Mouse (Mus musculus) embryonic facial prominence, embryonic 10.5 days (tissue): Measurements from ENCODE around the gene Slc2a3. TPM values are rescaled to one million over a fixed set of nuclear protein-coding genes. Genes with fewer than 3 reads are reported as not detected.

Experiments used
- DNase-seq: peaks from one replicate; pipeline ENCODE4 v3.0.0-alpha.2; 2017; ENCODE audit warnings: low spot score
- H3K27ac ChIP-seq: fragments of 300-500 bp; sonication (generic); replicated peaks from 2 replicates; pipeline ENCODE4 v1.5.1; 2016; ENCODE audit warnings: mild to moderate bottlenecking
- H3K27me3 ChIP-seq: fragments of 300-500 bp; sonication (generic); replicated peaks from 2 replicates; pipeline ENCODE4 v1.6.1; 2016; ENCODE audit warnings: low read depth, mild to moderate bottlenecking; ENCODE audit not compliant: poor library complexity, severe bottlenecking
- H3K36me3 ChIP-seq: fragments of 300-500 bp; sonication (generic); replicated peaks from 2 replicates; pipeline ENCODE4 v1.6.1; 2016; ENCODE audit warnings: mild to moderate bottlenecking, moderate library complexity
- H3K4me1 ChIP-seq: fragments of 300-500 bp; sonication (generic); 2 replicates; pipeline ENCODE4 v1.6.1; 2016
- H3K4me3 ChIP-seq: fragments of 300-500 bp; sonication (generic); 2 replicates; pipeline ENCODE4 v1.5.1; 2016; ENCODE audit warnings: mild to moderate bottlenecking, moderate library complexity
- H3K9me3 ChIP-seq: fragments of 300-500 bp; sonication (generic); 2 replicates; pipeline ENCODE4 v1.6.1; 2016; ENCODE audit warnings: mild to moderate bottlenecking
- WGBS: fragments of 180-500 bp; shearing (Covaris S2); methylation state at CpG from one replicate; pipeline ENCODE4 v1.1.7; 2016; 5-methylcytosine and 5-hydroxymethylcytosine counted together
- polyA plus RNA-seq: library from polyadenylated mRNA; unstranded; fragments of >200 nt; fragmentation: Nextera tagmentation; extraction: Ambion mirVana; gene quantifications from 2 replicates; pipeline ENCODE4 v1.2.1, GENCODE M21; 2016

Gene Slc2a3
- polyA plus RNA-seq: 55.4 and 68.4 TPM in 2 replicates

DNA sequence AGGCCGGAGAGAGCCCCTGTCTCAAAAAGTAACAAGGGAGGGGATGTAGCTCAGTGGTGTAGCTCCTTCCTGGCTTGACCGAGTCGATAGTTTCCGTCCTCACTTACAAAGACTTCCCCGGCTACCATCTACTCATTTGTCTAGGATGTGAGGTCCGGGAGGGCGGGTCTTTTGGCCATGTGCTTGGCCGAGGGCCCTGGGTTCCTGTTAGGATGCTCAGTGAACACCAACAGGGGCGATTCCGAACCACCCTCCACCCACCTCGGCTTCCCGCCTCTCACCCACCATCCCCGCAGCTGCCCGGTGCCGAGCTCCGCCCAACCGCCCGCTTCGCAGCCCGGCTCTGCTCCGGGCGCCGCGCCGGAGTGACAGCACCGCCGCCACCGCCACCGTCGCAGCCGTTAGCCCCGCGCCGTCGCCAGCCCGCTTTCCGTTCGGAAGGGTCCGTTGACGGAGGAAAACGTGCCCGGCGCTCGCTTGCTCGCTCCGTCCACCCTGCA, at the start of gene Slc2a3:
TSS of gene Slc2a3 (minus strand) at position 340 of the 500 bp plus-strand sequence.
- peaks cover 14% of the 10 kb centered on the region for H3K4me1 ChIP-seq
- DNase-seq: no peak
- peak within 1 kb of the TSS; percentile 69 for H3K4me3 ChIP-seq
- peak within 1 kb of the TSS; percentile 86 for H3K27ac ChIP-seq
- no peaks in the 10 kb centered on the region for H3K9me3 ChIP-seq
- no peaks in the 10 kb centered on the region for H3K36me3 ChIP-seq
- under 1% methylated on average over 46 of the region's 46 CpGs for WGBS
- H3K27me3 ChIP-seq: peaks cover 35% of the 10 kb centered on the region

DNA sequence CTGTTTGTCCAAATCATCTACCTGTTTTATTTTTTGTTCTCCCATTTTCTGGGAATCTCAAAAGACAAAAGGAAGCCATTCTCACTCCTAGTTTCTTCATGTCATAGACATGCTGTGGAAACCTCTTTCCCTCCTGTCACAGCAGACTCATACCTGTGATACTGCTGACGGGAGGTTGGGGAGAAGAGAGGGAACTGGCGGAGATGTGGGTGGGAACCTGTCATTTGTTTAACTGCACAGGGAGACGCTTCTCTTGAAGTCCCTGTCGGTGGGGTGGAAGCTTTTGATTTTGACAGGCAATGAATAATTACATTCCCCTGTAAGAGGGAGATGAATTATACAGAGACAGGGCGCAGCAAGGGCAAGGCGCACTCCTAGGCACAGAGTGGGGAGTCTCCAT, 42.3 kb upstream of the Slc2a3 start:
- H3K4me1 ChIP-seq: no peaks in the 10 kb centered on the region
- H3K4me3 ChIP-seq: no peak overlapping the region
- 92% methylated on average over 6 of the region's 6 CpGs for WGBS
- H3K36me3 ChIP-seq: peaks cover 58% of the 10 kb centered on the region
- no peaks in the 10 kb centered on the region for H3K9me3 ChIP-seq
- H3K27me3 ChIP-seq: no peaks in the 10 kb centered on the region
- H3K27ac ChIP-seq: no peak overlapping the region
- no peak for DNase-seq

DNA sequence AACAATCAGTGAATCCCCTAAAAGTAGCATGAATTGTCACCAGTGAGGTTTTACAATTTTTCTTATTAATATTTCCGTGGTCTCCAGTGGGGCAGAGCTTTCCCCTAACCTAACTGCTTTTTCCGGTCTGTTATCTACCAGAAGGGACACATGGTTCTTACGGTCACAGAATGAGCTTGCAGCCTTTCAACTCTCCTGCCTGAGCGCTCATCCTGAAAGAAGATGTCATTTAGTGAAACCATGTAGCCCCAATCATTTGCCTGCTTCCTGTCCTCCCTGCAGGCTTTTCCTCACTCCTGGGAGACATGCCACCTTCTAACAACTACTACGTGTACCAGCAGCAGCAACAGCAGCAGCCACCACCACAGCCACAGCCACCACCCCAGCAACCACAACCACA, 36.1 kb upstream of the Slc2a3 start:
- H3K36me3 ChIP-seq: peaks cover 90% of the 10 kb centered on the region
- no peaks in the 10 kb centered on the region for H3K4me1 ChIP-seq
- WGBS: 93% methylated on average over 5 of the region's 5 CpGs
- DNase-seq: no peak
- H3K4me3 ChIP-seq: no peak overlapping the region
- no peaks in the 10 kb centered on the region for H3K9me3 ChIP-seq
- no peak overlapping the region for H3K27ac ChIP-seq
- no peaks in the 10 kb centered on the region for H3K27me3 ChIP-seq

DNA sequence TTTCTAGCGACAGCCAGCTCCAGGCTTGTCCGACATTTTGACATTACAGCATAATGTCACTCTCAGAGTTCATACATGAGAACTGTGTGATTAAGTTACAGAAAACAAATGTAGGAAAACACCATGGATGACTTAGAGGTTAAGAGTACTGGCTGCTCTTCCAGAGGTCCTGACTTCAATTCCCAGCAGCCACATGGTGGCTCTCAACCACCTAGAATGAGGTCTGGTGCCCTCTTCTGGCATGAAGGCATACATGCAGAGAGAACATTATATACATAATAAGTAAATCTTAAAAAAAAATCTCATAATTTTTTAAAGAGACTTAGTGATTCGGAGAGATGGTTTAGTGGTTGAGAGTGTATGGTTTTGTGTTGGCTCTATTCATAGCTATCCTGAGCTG, 35.5 kb upstream of the Slc2a3 start:
- Histone ChIP-seq H3K9me3 (no peaks in the 10 kb centered on the region), H3K27ac (no peak overlapping the region), H3K4me3 (no peak overlapping the region), H3K4me1 (no peaks in the 10 kb centered on the region), H3K36me3 (peaks cover 90% of the 10 kb centered on the region), H3K27me3 (no peaks in the 10 kb centered on the region)
- WGBS: 97% methylated on average over 3 of the region's 3 CpGs
- no peak for DNase-seq

DNA sequence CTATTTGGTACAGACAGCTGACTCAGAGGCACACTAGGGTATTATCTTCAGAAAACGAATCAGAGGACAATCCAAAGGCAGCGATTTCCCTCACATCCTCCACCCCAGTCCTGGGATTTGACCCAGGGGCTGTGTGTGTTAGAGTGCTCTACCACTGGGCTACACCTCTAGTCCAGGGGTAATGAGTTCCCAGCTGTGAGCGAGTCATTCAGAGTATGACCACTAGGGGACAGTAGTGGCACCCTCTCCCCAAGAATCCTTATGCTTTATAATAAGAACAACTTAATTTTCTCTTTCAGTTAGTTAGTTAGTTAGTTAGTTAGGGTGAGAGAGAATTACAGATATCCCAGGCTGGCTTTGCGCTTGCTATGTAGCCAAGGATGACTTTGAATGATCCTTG, 32.9 kb upstream of the Slc2a3 start:
- H3K36me3 ChIP-seq: peaks cover 75% of the 10 kb centered on the region
- DNase-seq: no peak
- WGBS: 64% methylated on average over 4 of the region's 4 CpGs

DNA sequence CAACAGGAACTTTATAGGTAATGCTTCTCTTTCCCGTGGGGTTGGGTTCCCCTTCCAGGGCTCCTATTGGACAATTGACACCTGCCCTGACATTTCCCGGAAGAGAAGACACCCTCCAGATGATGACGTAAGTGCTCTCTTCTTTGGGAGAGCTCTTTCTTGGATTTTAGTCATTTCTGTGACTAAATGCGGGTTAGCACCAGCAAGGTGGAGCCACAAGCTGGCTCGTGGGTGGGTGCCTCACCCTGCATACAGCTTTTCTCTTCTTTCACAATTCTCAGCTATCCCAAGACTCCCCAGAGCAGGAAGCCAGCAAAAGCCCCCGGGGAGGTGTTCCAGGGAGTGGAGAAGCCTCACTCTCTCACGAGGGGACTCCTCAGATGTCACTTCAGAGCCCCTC, 31.4 kb upstream of the Slc2a3 start:
- H3K4me1 ChIP-seq: no peaks in the 10 kb centered on the region
- no peaks in the 10 kb centered on the region for H3K9me3 ChIP-seq
- H3K27ac ChIP-seq: no peak overlapping the region
- no peak for DNase-seq
- H3K27me3 ChIP-seq: no peaks in the 10 kb centered on the region
- H3K36me3 ChIP-seq: peaks cover 68% of the 10 kb centered on the region
- WGBS: 84% methylated on average over 7 of the region's 7 CpGs
- no peak overlapping the region for H3K4me3 ChIP-seq

More for the DNA sequence above, 32.9 kb upstream of the Slc2a3 start:
- Histone ChIP-seq H3K4me3 (no peak overlapping the region), H3K27me3 (no peaks in the 10 kb centered on the region), H3K27ac (no peak overlapping the region), H3K9me3 (no peaks in the 10 kb centered on the region), H3K4me1 (no peaks in the 10 kb centered on the region)

DNA sequence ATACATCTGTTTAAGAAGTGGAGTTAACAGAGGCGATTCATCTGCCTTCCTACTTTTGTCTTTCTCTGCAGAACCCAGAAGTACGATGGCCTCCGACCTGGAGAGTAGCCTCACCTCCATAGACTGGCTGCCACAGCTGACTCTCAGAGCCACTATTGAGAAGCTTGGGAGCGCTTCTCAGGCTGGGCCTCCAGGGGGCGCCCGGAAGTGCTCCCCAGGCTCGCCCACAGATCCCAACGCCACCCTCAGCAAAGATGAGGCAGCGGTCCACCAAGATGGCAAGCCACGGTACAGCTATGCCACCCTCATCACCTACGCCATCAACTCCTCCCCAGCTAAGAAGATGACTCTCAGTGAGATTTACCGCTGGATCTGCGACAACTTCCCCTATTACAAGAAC, 26.6 kb upstream of the Slc2a3 start:
- H3K36me3 ChIP-seq: peaks cover 30% of the 10 kb centered on the region
- H3K4me1 ChIP-seq: peaks cover 20% of the 10 kb centered on the region
- WGBS: 40% methylated on average over 13 of the region's 13 CpGs
- DNase-seq: peak; percentile 55
- H3K4me3 ChIP-seq: no peak overlapping the region
- no peaks in the 10 kb centered on the region for H3K9me3 ChIP-seq
- H3K27ac ChIP-seq: no peak overlapping the region
- H3K27me3 ChIP-seq: peaks cover 8% of the 10 kb centered on the region; the same call in 1 of the 2 replicates

DNA sequence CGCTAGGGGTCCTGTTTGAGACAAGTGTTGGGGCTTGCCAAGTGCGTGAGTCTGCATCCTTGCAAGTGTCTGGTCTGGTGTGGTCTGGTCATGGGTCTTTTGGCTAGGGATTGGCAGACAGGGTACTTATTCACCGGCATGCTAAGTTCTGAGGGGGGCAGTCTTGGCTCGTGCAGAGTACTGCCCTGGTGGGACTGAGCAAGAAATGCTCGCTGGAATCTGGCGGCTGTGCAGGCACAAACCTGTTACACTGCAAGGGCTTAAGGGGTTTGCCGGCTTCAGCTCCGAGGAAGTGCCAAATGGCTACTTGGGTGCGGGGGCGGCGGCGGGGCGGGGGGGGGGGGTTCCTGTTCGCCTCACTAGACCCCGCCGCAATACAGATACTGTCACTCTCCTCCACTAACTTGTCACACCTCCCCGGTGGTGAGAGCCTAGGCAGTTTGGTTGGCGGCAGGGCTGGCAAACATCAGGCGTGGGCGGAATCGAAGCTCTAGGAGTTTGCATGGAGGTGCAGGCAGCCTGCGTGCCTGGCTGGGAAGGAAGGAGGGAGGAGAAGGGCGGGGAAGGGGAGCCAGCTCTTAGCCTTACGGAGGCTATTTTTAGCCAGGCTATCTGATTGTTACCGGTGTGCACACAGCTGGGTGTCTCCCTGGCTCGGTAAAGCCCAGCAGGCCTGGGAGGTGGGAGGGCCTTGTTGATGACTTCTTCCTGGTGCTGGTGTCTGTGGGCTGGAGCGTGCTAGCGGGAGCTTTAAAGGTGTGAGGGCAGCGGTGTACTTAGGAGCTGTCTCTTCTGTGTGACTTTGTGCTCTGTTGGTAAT, 24.7 kb upstream of the Slc2a3 start:
- 3% methylated on average over 29 of the region's 29 CpGs for WGBS

DNA sequence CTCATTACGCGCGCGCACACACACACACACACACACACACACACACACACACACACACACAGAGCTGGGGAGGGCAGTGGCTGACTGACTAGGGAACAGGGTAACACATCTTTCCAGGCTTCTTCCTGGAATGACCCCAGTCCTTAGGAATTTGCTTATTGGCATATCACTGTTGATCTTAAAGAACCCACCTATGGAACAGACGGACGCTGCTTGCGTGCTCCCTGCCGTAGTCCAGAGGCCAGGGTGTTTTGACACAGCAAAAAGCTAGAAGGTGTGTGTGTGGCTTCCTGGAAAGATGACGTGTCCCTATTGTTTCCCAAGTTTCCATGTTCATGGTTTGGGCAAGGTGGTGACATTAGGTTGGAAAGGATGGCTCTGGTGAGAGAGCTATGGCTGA, 23.7 kb upstream of the Slc2a3 start:
- WGBS: 92% methylated on average over 9 of the region's 9 CpGs

More for the DNA sequence above, 24.7 kb upstream of the Slc2a3 start:
- no peaks in the 10 kb centered on the region for H3K9me3 ChIP-seq
- peaks cover 12% of the 10 kb centered on the region for H3K36me3 ChIP-seq
- H3K4me1 ChIP-seq: peaks cover 35% of the 10 kb centered on the region
- peak overlapping the region; percentile 59 for H3K4me3 ChIP-seq
- peak overlapping the region; percentile 70 for H3K27ac ChIP-seq
- H3K27me3 ChIP-seq: peaks cover 8% of the 10 kb centered on the region; the same call in 1 of the 2 replicates
- DNase-seq: peak; percentile 56

DNA sequence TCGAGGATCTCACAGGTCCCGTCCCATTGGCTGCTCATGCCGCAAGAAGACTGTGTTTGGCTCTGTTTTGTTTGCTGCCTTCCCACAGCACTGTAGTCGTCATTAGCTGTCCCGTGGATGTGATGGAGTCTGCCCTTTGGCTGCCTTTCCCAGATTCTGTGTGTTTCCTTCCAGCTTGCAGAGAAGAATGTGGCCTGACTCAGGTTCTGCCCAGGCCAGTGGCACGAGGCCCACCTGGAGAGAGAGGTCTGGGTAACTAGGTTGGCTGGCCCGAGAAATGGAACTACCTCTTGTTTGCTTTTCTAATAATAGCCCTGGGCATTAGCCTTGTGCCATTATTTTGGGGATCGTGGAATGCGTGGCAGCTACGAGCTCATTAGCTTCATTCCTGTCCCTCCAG, 22.6 kb upstream of the Slc2a3 start:
- peaks cover 51% of the 10 kb centered on the region for H3K4me1 ChIP-seq

More for the DNA sequence above, 23.7 kb upstream of the Slc2a3 start:
- H3K27ac ChIP-seq: no peak overlapping the region
- H3K4me1 ChIP-seq: peaks cover 45% of the 10 kb centered on the region
- peaks cover 13% of the 10 kb centered on the region; the same call in 1 of the 2 replicates for H3K27me3 ChIP-seq
- DNase-seq: no peak
- H3K36me3 ChIP-seq: peaks cover 11% of the 10 kb centered on the region; the same call in 1 of the 2 replicates
- no peaks in the 10 kb centered on the region for H3K9me3 ChIP-seq
- H3K4me3 ChIP-seq: no peak overlapping the region

DNA sequence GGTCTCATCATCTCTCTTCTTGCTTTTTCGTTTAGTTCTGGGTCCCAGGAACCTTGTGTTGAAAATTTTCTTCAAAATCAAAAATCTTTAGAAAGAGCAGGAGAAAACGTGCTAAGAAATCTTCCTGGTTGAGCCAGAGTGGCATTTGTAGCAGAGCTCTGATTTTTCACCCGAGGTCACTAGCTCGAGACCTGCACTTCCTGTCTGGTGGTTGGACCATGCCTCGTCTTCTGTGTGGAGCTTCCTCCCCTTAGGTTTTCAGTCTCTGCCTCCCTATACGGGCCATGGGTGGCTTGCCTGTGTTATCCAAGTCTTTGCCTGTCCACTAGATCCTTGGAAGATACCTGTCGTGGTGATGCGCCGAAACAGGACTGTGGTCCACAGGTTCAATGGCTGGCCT, 20.4 kb upstream of the Slc2a3 start:
- Histone ChIP-seq H3K27ac (no peak overlapping the region), H3K27me3 (peaks cover 23% of the 10 kb centered on the region), H3K9me3 (no peaks in the 10 kb centered on the region), H3K4me1 (peaks cover 51% of the 10 kb centered on the region), H3K4me3 (peak overlapping the region; percentile 87; the same call in 1 of the 2 replicates), H3K36me3 (no peaks in the 10 kb centered on the region)
- DNase-seq: no peak
- 70% methylated on average over 9 of the region's 9 CpGs for WGBS

More for the DNA sequence above, 22.6 kb upstream of the Slc2a3 start:
- Histone ChIP-seq H3K36me3 (peaks cover 5% of the 10 kb centered on the region; the same call in 1 of the 2 replicates), H3K4me3 (no peak overlapping the region), H3K9me3 (no peaks in the 10 kb centered on the region), H3K27ac (no peak overlapping the region), H3K27me3 (peaks cover 13% of the 10 kb centered on the region; the same call in 1 of the 2 replicates)
- 69% methylated on average over 10 of the region's 10 CpGs for WGBS
- DNase-seq: no peak

DNA sequence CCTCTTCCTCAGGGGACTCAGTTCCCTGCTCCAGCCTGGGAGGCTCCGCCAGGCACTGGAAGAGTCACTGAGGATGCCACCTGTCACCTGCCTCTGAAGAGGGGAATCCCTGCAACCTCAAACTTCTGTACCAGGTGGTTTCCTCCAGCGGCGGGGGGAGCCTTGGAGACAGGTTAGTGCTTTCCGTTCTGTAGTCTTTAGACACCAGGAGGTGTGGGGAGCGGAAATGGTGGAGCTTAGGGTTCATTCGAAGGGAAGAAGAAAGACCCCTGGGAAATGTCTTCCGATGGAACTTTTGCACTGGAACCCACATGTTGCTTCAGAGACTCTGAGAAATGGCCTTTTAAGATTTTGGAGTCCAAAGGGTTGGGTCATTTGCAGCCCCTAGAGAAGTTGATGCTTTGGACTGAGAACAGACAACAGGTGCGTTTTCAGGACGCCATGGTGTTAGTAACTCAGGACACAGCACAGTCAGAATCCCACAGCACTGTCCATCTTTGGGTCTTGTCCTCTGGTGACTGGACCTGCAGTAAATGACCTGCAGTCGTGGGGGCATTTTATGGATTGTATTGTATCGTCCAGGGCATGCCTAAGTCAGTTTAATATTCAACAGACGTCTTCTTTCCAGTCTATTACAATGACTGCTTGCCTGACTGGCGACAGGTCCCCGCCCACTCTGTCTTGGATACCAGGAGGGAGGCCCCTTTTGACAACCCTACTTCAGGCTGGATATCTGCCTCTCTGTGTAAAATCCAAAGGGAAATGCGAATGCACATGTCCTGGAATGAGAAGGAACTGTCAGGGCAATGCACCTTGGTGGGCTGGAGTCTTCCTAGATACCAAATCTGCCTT, 19.6 kb upstream of the Slc2a3 start:
- H3K27me3 ChIP-seq: peaks cover 23% of the 10 kb centered on the region
- H3K9me3 ChIP-seq: no peaks in the 10 kb centered on the region
- H3K36me3 ChIP-seq: no peaks in the 10 kb centered on the region
- H3K27ac ChIP-seq: no peak overlapping the region
- peaks cover 44% of the 10 kb centered on the region for H3K4me1 ChIP-seq
- no peak for DNase-seq
- WGBS: 34% methylated on average over 15 of the region's 15 CpGs
- peak overlapping the region; percentile 87 for H3K4me3 ChIP-seq
